Mouse (Mus musculus) adrenal gland, postnatal 0 days (tissue): Measurements from ENCODE around the gene Polr1b. TPM values are rescaled to one million over a fixed set of nuclear protein-coding genes. Genes with fewer than 3 reads are reported as not detected.

Experiments
- polyA plus RNA-seq: library from polyadenylated mRNA; unstranded; fragments of >200 nt; fragmentation: Nextera tagmentation; extraction: Ambion mirVana; gene quantifications from 2 replicates; pipeline ENCODE4 v1.2.1, GENCODE M21; 2015

The Polr1b gene
- 4.9 and 7.7 TPM in 2 replicates for polyA plus RNA-seq

DNA sequence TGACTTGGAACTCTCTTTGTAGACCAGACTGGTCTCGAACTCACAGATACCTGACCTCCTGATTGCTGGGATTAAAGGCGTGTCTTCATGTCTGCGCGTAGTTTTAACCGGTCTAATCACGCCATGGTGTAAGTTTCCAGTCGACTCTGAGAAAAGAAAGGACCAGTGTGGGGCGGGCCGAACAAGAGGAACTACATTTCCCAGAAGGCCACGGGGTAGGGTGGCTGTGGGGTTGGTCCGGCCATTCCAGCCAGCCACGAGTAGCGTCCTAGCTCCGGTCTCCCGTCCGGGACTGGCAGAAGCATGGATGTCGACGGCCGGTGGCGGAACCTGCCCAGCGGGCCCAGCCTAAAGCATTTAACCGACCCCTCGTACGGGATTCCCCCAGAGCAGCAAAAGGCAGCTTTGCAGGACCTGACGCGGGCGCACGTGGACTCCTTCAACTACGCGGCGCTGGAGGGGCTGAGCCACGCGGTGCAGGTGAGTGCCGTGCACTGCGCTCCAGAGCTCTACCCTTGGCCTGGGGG is at the start of gene Polr1b:
Polr1b (plus strand) TSS at position 212 of the 527 bp plus-strand sequence.

DNA sequence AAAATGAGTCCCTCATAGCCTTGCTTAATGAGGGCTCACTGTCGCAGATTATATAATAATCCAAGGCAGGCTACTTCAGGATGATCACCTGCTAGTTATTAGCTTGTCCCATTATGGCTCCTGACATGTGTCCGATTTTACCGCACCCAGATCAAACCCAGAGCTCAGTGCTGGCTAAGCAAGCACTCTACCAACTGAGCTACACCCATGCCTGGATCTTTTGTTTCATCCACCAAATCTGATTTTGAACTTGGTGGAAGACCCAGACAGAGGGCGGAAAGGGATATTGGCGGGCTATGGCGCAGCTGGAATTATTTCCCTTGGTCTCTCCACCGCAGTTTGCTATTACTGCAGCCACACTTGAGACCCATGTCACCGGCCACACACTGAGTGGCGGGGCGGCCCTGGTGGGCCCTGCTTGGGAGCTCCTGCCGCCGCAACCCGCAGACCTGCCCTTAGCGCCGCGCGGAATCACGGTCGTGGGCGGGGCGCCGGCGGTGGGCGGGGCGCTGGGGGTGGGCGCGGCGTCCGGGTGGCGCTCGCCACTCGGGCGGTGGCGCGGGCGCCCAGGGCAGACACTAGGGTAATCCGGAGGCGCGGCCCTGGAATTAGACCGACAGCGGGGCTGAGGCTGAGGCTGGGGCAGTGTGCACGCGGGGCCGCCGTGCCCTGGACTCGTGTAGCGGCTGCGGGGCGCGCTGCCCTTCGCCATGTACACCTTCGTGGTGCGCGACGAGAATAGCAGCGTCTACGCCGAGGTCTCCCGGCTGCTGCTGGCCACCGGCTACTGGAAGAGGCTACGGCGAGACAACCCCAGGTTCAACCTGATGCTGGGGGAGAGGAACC is 35.1 kb upstream of the Polr1b start, which contains the start of gene Ttl:
Ttl (plus strand) TSS at position 506 of the 846 bp plus-strand sequence.

DNA sequence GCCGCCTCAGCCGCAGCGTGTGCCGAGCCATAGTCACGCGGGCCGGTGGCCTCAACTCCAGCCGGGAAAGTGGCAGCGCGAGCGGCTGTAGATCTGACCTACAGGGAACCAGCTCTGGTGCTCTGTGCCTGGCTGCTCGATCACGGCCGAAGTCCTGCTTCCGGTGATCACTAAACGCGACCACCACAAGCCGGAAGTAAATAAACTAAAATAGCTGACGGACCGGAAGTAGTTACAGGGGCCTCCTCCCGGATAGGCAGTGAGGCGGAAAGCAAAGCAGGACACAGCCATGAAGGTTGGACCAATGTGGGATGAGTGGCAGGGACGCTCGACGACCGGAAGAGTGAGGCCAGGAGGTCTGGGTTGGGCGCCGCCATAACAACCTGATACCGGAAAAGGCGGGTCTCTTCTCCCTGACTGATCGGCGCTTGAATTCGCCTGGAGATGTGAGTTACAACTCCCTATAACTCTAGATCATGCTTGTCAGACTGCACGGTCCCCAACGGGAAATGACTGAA is 28.7 kb downstream of the Polr1b start, which contains the start of gene Chchd5:
Chchd5 (plus strand) TSS at position 289 of the 518 bp plus-strand sequence.

Other genes with a start within 250 kb of the Polr1b start
- gene Fbln7, start 238.0 kb upstream of the Polr1b start, polyA plus RNA-seq: 3.1 and 4.0 TPM in 2 replicates
- gene Zc3h8, start 156.9 kb upstream of the Polr1b start, polyA plus RNA-seq: 1.7 and 4.2 TPM in 2 replicates
- 4.9 and 5.2 TPM in 2 replicates for gene Zc3h6, start 133.6 kb upstream of the Polr1b start, polyA plus RNA-seq
- 17.2 and 20.4 TPM in 2 replicates for gene Gm10762, start 133.3 kb upstream of the Polr1b start, polyA plus RNA-seq
- 0.35 TPM in 1 of 2 replicates, not detected in the other for gene Vinac1, start 52.8 kb upstream of the Polr1b start, polyA plus RNA-seq
- gene Ttl, start 35.1 kb upstream of the Polr1b start, polyA plus RNA-seq: 7.7 and 9.0 TPM in 2 replicates
- 23.9 and 36.6 TPM in 2 replicates for gene Chchd5, start 28.7 kb downstream of the Polr1b start, polyA plus RNA-seq
- gene Slc20a1, start 97.8 kb downstream of the Polr1b start, polyA plus RNA-seq: 7.8 and 9.9 TPM in 2 replicates
- gene Ckap2l, start 196.2 kb downstream of the Polr1b start, polyA plus RNA-seq: 12.5 and 12.9 TPM in 2 replicates
- 0.58 and 0.91 TPM in 2 replicates for gene Il1a, start 209.0 kb downstream of the Polr1b start, polyA plus RNA-seq